Mouse (Mus musculus): Measurements from ENCODE around the gene Itpa.

The Itpa gene

GRCm38 (mm10) chr2:130727752-130728151, 60.3 kb downstream of the Itpa start:
- DNase-seq (ENCODE audit: low read depth, low spot score), result no peak

GRCm38 (mm10) chr2:130728906-130729585, 61.6 kb downstream of the Itpa start:
- DNase-seq (ENCODE audit: low read depth, low spot score), result no peak

GRCm38 (mm10) chr2:130730746-130731145, 63.3 kb downstream of the Itpa start:
- DNase-seq (ENCODE audit: low read depth, low spot score), result no peak

Data from CD4-positive, CD25-positive, alpha-beta regulatory T cell, adult 2 months (primary cell).